Mouse (Mus musculus) hindbrain, embryonic 14.5 days (tissue): ENCODE results near the gene Mcrip2. TPM values are rescaled to one million over a fixed set of nuclear protein-coding genes. Genes with fewer than 3 reads are reported as not detected.
"Not testable (repeated sequence)": the region's sequence is repeated elsewhere in the genome, so short reads cannot be mapped to it uniquely, and the experiment has no call there.

Experiments
- ATAC-seq: fragments of 200-750 bp; cut with Nextera tagmentation; 2 replicates; pipeline ENCODE4 v1.8.0; 2017; ENCODE audit warnings: moderate number of reproducible peaks, mild to moderate bottlenecking, moderate TSS enrichment, moderate library complexity; ENCODE audit not compliant: low FRiP score
- DNase-seq: peaks from one replicate; pipeline ENCODE4 v3.0.0-alpha.2; 2015; ENCODE audit warnings: low spot score
- H3K27ac ChIP-seq: fragments of 300-500 bp; sonication (generic); 2 replicates; pipeline ENCODE4 v1.5.1; 2014; ENCODE audit warnings: mild to moderate bottlenecking, moderate library complexity
- H3K27me3 ChIP-seq: fragments of 300-500 bp; sonication (generic); 2 replicates; pipeline ENCODE4 v1.6.1; 2014; ENCODE audit warnings: mild to moderate bottlenecking, low read length, mixed read lengths; ENCODE audit not compliant: control insufficient read depth, insufficient read depth
- H3K36me3 ChIP-seq: fragments of 300-500 bp; sonication (generic); replicated peaks from 2 replicates; pipeline ENCODE4 v1.6.1; 2014; ENCODE audit not compliant: control insufficient read depth, insufficient read depth
- H3K4me1 ChIP-seq: fragments of 300-500 bp; sonication (generic); replicated peaks from 2 replicates; pipeline ENCODE4 v1.6.1; 2014; ENCODE audit warnings: antibody characterized with exemption, low read length, mixed read lengths; ENCODE audit not compliant: control insufficient read depth, insufficient read depth
- H3K4me2 ChIP-seq: fragments of 300-500 bp; sonication (generic); replicated peaks from 2 replicates; pipeline ENCODE4 v1.6.1; 2014; ENCODE audit warnings: mild to moderate bottlenecking, moderate library complexity
- H3K4me3 ChIP-seq: fragments of 300-500 bp; sonication (generic); replicated peaks from 2 replicates; pipeline ENCODE4 v1.5.1; 2014; ENCODE audit warnings: mild to moderate bottlenecking, low read length
- H3K9ac ChIP-seq: fragments of 300-500 bp; sonication (generic); 2 replicates; pipeline ENCODE4 v1.6.1; 2014
- H3K9me3 ChIP-seq: fragments of 300-500 bp; sonication (generic); 2 replicates; pipeline ENCODE4 v1.6.1; 2016; ENCODE audit warnings: low read length; ENCODE audit not compliant: control insufficient read depth
- WGBS: fragments of 180-500 bp; shearing (Covaris S2); extraction: QIAGEN DNeasy Blood & Tissue Kit; methylation state at CpG from one replicate; pipeline ENCODE4 v1.1.7; 2014; 5-methylcytosine and 5-hydroxymethylcytosine counted together
- polyA plus RNA-seq: library from polyadenylated mRNA; unstranded; fragments of >200 nt; fragmentation: Nextera tagmentation; extraction: Ambion mirVana; gene quantifications from 2 replicates; pipeline ENCODE4 v1.2.1, GENCODE M21; 2014

The Mcrip2 gene
- polyA plus RNA-seq, 1 experiment from 2014 or later, result 26.8 TPM

DNA sequence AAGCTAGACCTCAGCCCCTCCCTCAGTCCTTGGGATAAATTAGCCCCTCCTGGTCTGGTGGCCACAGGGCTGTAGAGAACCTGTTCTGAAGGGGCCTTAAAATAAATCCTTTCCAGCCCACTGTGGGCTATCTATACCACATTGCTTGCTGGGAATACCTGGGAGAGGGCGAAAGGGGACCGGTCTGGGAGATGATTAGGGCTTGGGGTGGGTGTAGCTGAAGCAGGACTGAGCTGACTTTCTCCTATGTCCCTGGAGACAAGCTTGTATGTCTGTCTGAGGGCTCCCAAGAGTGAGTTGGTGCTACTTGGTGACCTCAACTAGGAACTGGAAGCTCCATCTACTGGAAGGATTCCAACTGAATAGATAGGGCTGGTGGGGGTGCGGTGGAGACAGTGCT is 8.5 kb upstream of the Mcrip2 start:
- H3K9ac ChIP-seq, result no peak overlapping the region
- peaks cover 29% of the 10 kb centered on the region for H3K4me1 ChIP-seq
- WGBS, result 91% methylated on average over 3 of the region's 3 CpGs
- DNase-seq (no peak), ATAC-seq (no peak)
- no peaks in the 10 kb centered on the region for H3K9me3 ChIP-seq
- no peak overlapping the region for H3K4me3 ChIP-seq
- 0 out of 2 replicates have a peak overlapping the region, but pooled peaks have one; percentile 78 for H3K4me2 ChIP-seq
- no peak overlapping the region for H3K27ac ChIP-seq
- H3K27me3 ChIP-seq, result no peaks in the 10 kb centered on the region
- peaks cover 21% of the 10 kb centered on the region for H3K36me3 ChIP-seq

GRCm38 (mm10) chr17:25876347-25876915 is 7.9 kb upstream of the Mcrip2 start:
- DNase-seq (no peak), ATAC-seq (no peak)
- H3K4me1 ChIP-seq, result peaks cover 29% of the 10 kb centered on the region
- peaks cover 18% of the 10 kb centered on the region for H3K36me3 ChIP-seq
- 54% methylated on average over 10 of the region's 10 CpGs for WGBS
- H3K27me3 ChIP-seq, result no peaks in the 10 kb centered on the region
- peak overlapping the region; percentile 92 for H3K9ac ChIP-seq
- H3K4me3 ChIP-seq, result peak overlapping the region; percentile 68
- no peak overlapping the region for H3K27ac ChIP-seq
- no peaks in the 10 kb centered on the region for H3K9me3 ChIP-seq
- H3K4me2 ChIP-seq, result peak overlapping the region; percentile 78

GRCm38 (mm10) chr17:25875171-25876136 is 6.9 kb upstream of the Mcrip2 start:
- H3K4me2 ChIP-seq, result peak overlapping the region; percentile 78
- peak; percentile 88 for ATAC-seq
- peaks cover 22% of the 10 kb centered on the region for H3K4me1 ChIP-seq
- peak overlapping the region; percentile 92 for H3K9ac ChIP-seq
- peak overlapping the region; percentile 94 for H3K27ac ChIP-seq
- peak overlapping the region; percentile 68 for H3K4me3 ChIP-seq
- H3K27me3 ChIP-seq, result no peaks in the 10 kb centered on the region
- under 1% methylated on average over 59 of the region's 59 CpGs for WGBS
- peak; percentile 89 for DNase-seq
- no peaks in the 10 kb centered on the region for H3K9me3 ChIP-seq
- peaks cover 17% of the 10 kb centered on the region for H3K36me3 ChIP-seq

GRCm38 (mm10) chr17:25874721-25875170 is 6.2 kb upstream of the Mcrip2 start, which contains the start of gene Mettl26:
Mettl26 (plus strand) TSS chr17:25875074.
- H3K27ac ChIP-seq, result peak within 1 kb of the TSS; percentile 94
- H3K4me1 ChIP-seq, result peaks cover 18% of the 10 kb centered on the region
- no peaks in the 10 kb centered on the region for H3K27me3 ChIP-seq
- H3K9ac ChIP-seq, result peak within 1 kb of the TSS; percentile 92
- under 1% methylated on average over 25 of the region's 25 CpGs for WGBS
- H3K9me3 ChIP-seq, result no peaks in the 10 kb centered on the region
- peak; percentile 77 for ATAC-seq
- H3K36me3 ChIP-seq, result peaks cover 17% of the 10 kb centered on the region
- peak within 1 kb of the TSS; percentile 78 for H3K4me2 ChIP-seq
- peak; percentile 100 for DNase-seq
- H3K4me3 ChIP-seq, result peak within 1 kb of the TSS; percentile 68

DNA sequence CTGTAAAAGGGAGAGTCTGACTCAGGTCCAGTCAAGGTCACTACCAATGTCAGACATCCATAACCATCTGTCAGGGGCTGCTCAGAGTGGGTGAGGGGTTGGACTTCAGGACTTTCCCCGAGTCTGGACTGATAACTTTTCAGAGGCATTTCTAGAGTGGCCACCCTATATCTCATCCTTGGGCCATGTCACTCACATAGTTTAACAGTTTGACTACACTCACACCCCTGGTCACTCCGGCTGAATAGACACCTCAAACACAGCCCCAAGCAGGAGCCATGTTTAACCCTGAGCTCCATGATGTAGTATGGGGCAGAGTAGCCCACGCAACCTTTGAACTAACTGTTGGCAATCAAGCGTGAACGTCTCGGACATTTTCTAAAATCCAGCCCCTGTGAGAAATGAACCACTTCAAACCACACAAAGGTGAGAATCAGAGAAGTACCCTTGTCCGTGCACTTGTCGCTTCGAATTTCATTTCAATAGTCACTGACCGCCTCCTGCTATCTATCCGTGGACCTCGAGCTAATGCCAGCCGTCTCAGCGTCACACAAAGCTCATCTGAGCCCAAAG is 5.7 kb upstream of the Mcrip2 start:
- 5% methylated on average over 14 of the region's 14 CpGs for WGBS
- peak overlapping the region; percentile 78 for H3K4me2 ChIP-seq
- H3K36me3 ChIP-seq, result peaks cover 17% of the 10 kb centered on the region
- no peaks in the 10 kb centered on the region for H3K27me3 ChIP-seq
- DNase-seq (no peak), ATAC-seq (no peak)
- peaks cover 18% of the 10 kb centered on the region for H3K4me1 ChIP-seq
- H3K9ac ChIP-seq, result peak overlapping the region; percentile 92
- no peaks in the 10 kb centered on the region for H3K9me3 ChIP-seq
- H3K27ac ChIP-seq, result peak overlapping the region; percentile 94
- peak overlapping the region; percentile 68 for H3K4me3 ChIP-seq

DNA sequence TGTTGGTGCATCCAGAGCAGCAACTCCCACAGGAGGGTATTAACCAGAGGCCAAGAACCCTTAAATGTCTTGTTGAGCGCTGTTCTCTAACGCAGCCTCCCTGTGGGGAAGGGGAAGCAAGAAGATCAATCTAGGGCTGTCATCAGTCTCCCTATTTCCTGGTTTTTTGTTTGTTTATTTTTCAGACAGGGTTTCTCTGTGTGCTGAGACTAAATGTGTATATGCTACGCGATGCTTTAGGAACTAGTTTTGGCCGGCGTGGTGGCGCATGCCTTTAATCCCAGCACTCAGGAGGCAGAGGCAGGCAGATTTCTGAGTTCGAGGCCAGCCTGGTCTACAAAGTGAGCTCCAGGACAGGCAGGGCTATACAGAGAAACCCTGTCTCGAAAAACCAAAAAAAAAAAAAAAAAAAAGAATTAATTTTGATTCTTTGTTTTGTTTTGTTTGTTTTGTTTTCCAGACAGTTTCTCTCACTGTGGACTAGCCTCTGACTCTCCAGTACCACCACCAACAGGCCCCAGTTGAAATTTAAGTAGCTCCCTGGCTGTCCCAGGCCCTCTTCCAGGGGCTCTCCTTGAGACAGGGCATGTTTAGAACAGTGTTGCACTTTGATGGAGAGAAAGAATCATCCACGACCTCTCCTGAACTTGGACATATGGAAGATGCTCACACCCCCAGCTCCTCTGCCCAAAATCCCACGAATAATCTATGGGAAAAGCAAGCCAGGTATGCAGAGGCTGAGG is 5.0 kb upstream of the Mcrip2 start:
- Histone ChIP-seq H3K36me3 (peaks cover 10% of the 10 kb centered on the region), H3K9ac (no peak overlapping the region), H3K4me1 (peaks cover 23% of the 10 kb centered on the region), H3K9me3 (no peaks in the 10 kb centered on the region), H3K4me3 (peak overlapping the region; percentile 68), H3K27me3 (no peaks in the 10 kb centered on the region), H3K4me2 (peak overlapping the region; percentile 78), H3K27ac (peak overlapping the region; percentile 94)
- WGBS, result 84% methylated on average over 11 of the region's 11 CpGs
- DNase-seq, result no peak
- ATAC-seq, result no peak

- Histone ChIP-seq H3K4me3 (no peak overlapping the region), H3K4me1 (peaks cover 27% of the 10 kb centered on the region), H3K27ac (no peak overlapping the region), H3K9ac (no peak overlapping the region), H3K9me3 (no peaks in the 10 kb centered on the region), H3K4me2 (no peak overlapping the region), H3K27me3 (no peaks in the 10 kb centered on the region), H3K36me3 (peaks cover 1% of the 10 kb centered on the region; the same call in 1 of the 2 replicates)
- ATAC-seq (no peak), DNase-seq (no peak)
- 87% methylated on average over 3 of the region's 3 CpGs for WGBS
Observed at GRCm38 (mm10) chr17:25872676-25873075, 4.1 kb upstream of the Mcrip2 start.

GRCm38 (mm10) chr17:25871566-25871965 is 3.0 kb upstream of the Mcrip2 start:
- peaks cover 24% of the 10 kb centered on the region for H3K4me1 ChIP-seq
- H3K9me3 ChIP-seq, H3K27ac ChIP-seq, H3K4me2 ChIP-seq, H3K27me3 ChIP-seq, H3K9ac ChIP-seq, H3K4me3 ChIP-seq, ATAC-seq, DNase-seq, H3K36me3 ChIP-seq: not testable (repeated sequence)
